Mouse (Mus musculus): ENCODE measurements around the gene Cop1. TPM values are rescaled to one million over a fixed set of nuclear protein-coding genes. Genes with fewer than 3 reads are reported as not detected.

The Cop1 gene
- 46.4 and 54.9 TPM in 2 replicates for polyA plus RNA-seq (2015; fragmentation: Nextera tagmentation; extraction: Ambion mirVana)

GRCm38 (mm10) chr1:159231781-159232571 is at the start of gene Cop1:
Gene Cop1 (plus strand): TSS chr1:159232320.

Small RNA genes within 50 kb of the gene (microRNA-seq; reads per million reads assigned to microRNA genes)
- 24.2 to 26.7 reads per million in 2 experiments for gene Mir1843b

Measured in skeletal muscle tissue, postnatal 0 days (tissue).